Mouse (Mus musculus): Measurements from ENCODE around the gene Slc13a2.

Slc13a2 gene

GRCm38 (mm10) chr11:78422055-78422819 lies at the start of gene Slc13a2:
TSS of gene Slc13a2 (minus strand) at chr11:78422217.
- no peak for DNase-seq (ENCODE audit: extremely low read depth, low read depth, low spot score)

GRCm38 (mm10) chr11:78471326-78472103 lies 49.5 kb upstream of the Slc13a2 start:
- DNase-seq (ENCODE audit: extremely low read depth, low read depth, low spot score): no peak

GRCm38 (mm10) chr11:78467932-78468331 lies 45.9 kb upstream of the Slc13a2 start:
- no peak for DNase-seq (ENCODE audit: extremely low read depth, low read depth, low spot score)

GRCm38 (mm10) chr11:78467515-78467914 lies 45.5 kb upstream of the Slc13a2 start:
- no peak for DNase-seq (ENCODE audit: extremely low read depth, low read depth, low spot score)

- no peak for DNase-seq (ENCODE audit: extremely low read depth, low read depth, low spot score)
Observed at GRCm38 (mm10) chr11:78466242-78466912, 44.4 kb upstream of the Slc13a2 start.

- DNase-seq (ENCODE audit: extremely low read depth, low read depth, low spot score): no peak
Observed at GRCm38 (mm10) chr11:78465568-78466180, 43.7 kb upstream of the Slc13a2 start, which contains the start of gene Slc46a1. TSS of gene Slc46a1 (plus strand) at chr11:78465697.

GRCm38 (mm10) chr11:78465116-78465515 lies 43.1 kb upstream of the Slc13a2 start:
- no peak for DNase-seq (ENCODE audit: extremely low read depth, low read depth, low spot score)

- no peak for DNase-seq (ENCODE audit: extremely low read depth, low read depth, low spot score)
Observed at GRCm38 (mm10) chr11:78463286-78464036, 41.4 kb upstream of the Slc13a2 start.

GRCm38 (mm10) chr11:78462669-78463068 lies 40.7 kb upstream of the Slc13a2 start:
- no peak for DNase-seq (ENCODE audit: extremely low read depth, low read depth, low spot score)

GRCm38 (mm10) chr11:78461894-78462293 lies 39.9 kb upstream of the Slc13a2 start:
- no peak for DNase-seq (ENCODE audit: extremely low read depth, low read depth, low spot score)

- no peak for DNase-seq (ENCODE audit: extremely low read depth, low read depth, low spot score)
Observed at GRCm38 (mm10) chr11:78458740-78459139, 36.7 kb upstream of the Slc13a2 start.

- no peak for DNase-seq (ENCODE audit: extremely low read depth, low read depth, low spot score)
Observed at GRCm38 (mm10) chr11:78455308-78455707, 33.3 kb upstream of the Slc13a2 start.

GRCm38 (mm10) chr11:78454276-78454675 lies 32.3 kb upstream of the Slc13a2 start:
- DNase-seq (ENCODE audit: extremely low read depth, low read depth, low spot score): no peak

GRCm38 (mm10) chr11:78453675-78454074 lies 31.7 kb upstream of the Slc13a2 start:
- DNase-seq (ENCODE audit: extremely low read depth, low read depth, low spot score): no peak

GRCm38 (mm10) chr11:78450337-78450736 lies 28.3 kb upstream of the Slc13a2 start:
- no peak for DNase-seq (ENCODE audit: extremely low read depth, low read depth, low spot score)

- DNase-seq (ENCODE audit: extremely low read depth, low read depth, low spot score): no peak
Observed at GRCm38 (mm10) chr11:78448242-78448641, 26.2 kb upstream of the Slc13a2 start.

- DNase-seq (ENCODE audit: extremely low read depth, low read depth, low spot score): no peak
Observed at GRCm38 (mm10) chr11:78447168-78447567, 25.2 kb upstream of the Slc13a2 start.

GRCm38 (mm10) chr11:78443115-78443514 lies 21.1 kb upstream of the Slc13a2 start:
- DNase-seq (ENCODE audit: extremely low read depth, low read depth, low spot score): no peak

- no peak for DNase-seq (ENCODE audit: extremely low read depth, low read depth, low spot score)
Observed at GRCm38 (mm10) chr11:78438399-78438930, 16.4 kb upstream of the Slc13a2 start.

GRCm38 (mm10) chr11:78437182-78437581 lies 15.2 kb upstream of the Slc13a2 start:
- DNase-seq (ENCODE audit: extremely low read depth, low read depth, low spot score): peak; percentile 47

Measured in fat pad, adult 2 months (tissue).